In genomic region chrX:164027607-164028289, GRCm38 (mm10) we compare ENCODE assay signal across 8 mouse cellular contexts. TPM values are rescaled to one million over a fixed set of nuclear protein-coding genes. Genes with fewer than 3 reads are reported as not detected.
A peak's percentile ranks its signal among the peaks of the same experiment; 100 is the strongest.
DNase-seq lines count a peak whose midpoint lies in the region; ATAC-seq and TF ChIP-seq lines count a peak whose summit lies in the region.

Car5b (minus strand) TSS chrX:164027997.

- intact Hi-C loops in left cerebral cortex, adult 2 months (cut with DNase I) = no loop called here

- H3K9ac ChIP-seq in hindbrain, postnatal 0 days (replicated peaks; ENCODE audit: low read length) = no peak within 1 kb of the TSS

- H3K4me3 ChIP-seq in hindbrain, postnatal 0 days (ENCODE audit: low read length) = peak within 1 kb of the TSS; percentile 28
- H3K4me3 ChIP-seq in left cerebral cortex, adult 2 months = peak within 1 kb of the TSS; percentile 13; the same call in 1 of the 2 replicates
- H3K4me3 ChIP-seq in macrophage (ENCODE audit: inconsistent target) = peak within 1 kb of the TSS; percentile 36

- ATAC-seq in hindbrain, postnatal 0 days = peak; percentile 93

- peak; percentile 99 for DNase-seq in adipocyte (ENCODE audit: low spot score)
- DNase-seq in embryo, embryonic 10 days (ENCODE audit: low spot score) = peak; percentile 95
- DNase-seq in gastrocnemius, adult 8-10 months (ENCODE audit: low spot score in 2 of 2) = peak; percentile 84 to 93
- peak; percentile 79 for DNase-seq in hindbrain, postnatal 0 days (ENCODE audit: low spot score)
- DNase-seq in left cerebral cortex, adult 2 months (ENCODE audit: extremely low spot score in 1 of 2, low spot score in 2 of 2) = peak; percentile 45 to 46
- DNase-seq in right cerebral cortex, adult 18-20 months = peak; percentile 54
- peak; percentile 51 for DNase-seq in urinary bladder, adult 2 months (ENCODE audit: low spot score)

- H3K36me3 ChIP-seq in hindbrain, postnatal 0 days (ENCODE audit: insufficient read depth, low read length) = no peaks in the 10 kb centered on the region
- no peaks in the 10 kb centered on the region for H3K36me3 ChIP-seq in macrophage (ENCODE audit: inconsistent target)

- H3K79me2 ChIP-seq in macrophage (ENCODE audit: inconsistent target) = no peaks in the 10 kb centered on the region

- H3K9me3 ChIP-seq in hindbrain, postnatal 0 days (ENCODE audit: low read length) = no peaks in the 10 kb centered on the region

- H3K27ac ChIP-seq in hindbrain, postnatal 0 days = no peak within 1 kb of the TSS
- H3K27ac ChIP-seq in left cerebral cortex, adult 2 months = no peak within 1 kb of the TSS
- no peak within 1 kb of the TSS for H3K27ac ChIP-seq in macrophage

- H3K4me1 ChIP-seq in hindbrain, postnatal 0 days (ENCODE audit: insufficient read depth, low read length) = no peaks in the 10 kb centered on the region

- WGBS in hindbrain, postnatal 0 days = 26% methylated on average over 22 of the region's 22 CpGs
- WGBS in macrophage (ENCODE audit: missing documents) = 15% methylated on average over 20 of the region's 22 CpGs

- H3K27me3 ChIP-seq in hindbrain, postnatal 0 days (ENCODE audit: insufficient read depth, low read length) = no peaks in the 10 kb centered on the region

- peak within 1 kb of the TSS; percentile 54 for H3K4me2 ChIP-seq in hindbrain, postnatal 0 days (ENCODE audit: low read depth, low read length)

- TF ChIP-seq CTCF in hindbrain, postnatal 0 days (IDR thresholded peaks at IDR 0.05; ENCODE audit: low read depth) = no peak
- no peak for TF ChIP-seq CTCF in left cerebral cortex, adult 2 months (IDR thresholded peaks at IDR 0.05)

RNA-seq across cellular contexts. Expression of gene Car5b, which starts in this region (rescaled TPM):
- 1 to 10 TPM in 2 of 4 experiments, under 1 TPM in 2; 0.41 to 2.0 (median 1.2) TPM for total RNA-seq in gastrocnemius, adult 8-10 months (2022)
- 4.8 and 5.3 TPM in 2 replicates for total RNA-seq in hindbrain, postnatal 0 days (2014; rRNA removed)
- polyA plus RNA-seq in hindbrain, postnatal 0 days (2015; fragmentation: Nextera tagmentation; extraction: Ambion mirVana) = 1.8 and 1.9 TPM in 2 replicates
- 1 to 10 TPM; 2.2 to 3.0 TPM for total RNA-seq in left cerebral cortex, adult 2 months (2021)
- 1 to 10 TPM in 9 of 26 experiments, under 1 TPM in 17; 0.27 to 2.6 (median 0.80) TPM for total RNA-seq in macrophage (2018; cell fraction: chromatin; rRNA removed)
- 1 to 10 TPM in 3 of 26 experiments, under 1 TPM in 23; 0.51 to 1.1 (median 0.78) TPM for total RNA-seq in macrophage (2018; cell fraction: cytosol; rRNA removed)
- 1 to 10 TPM in 9 of 26 experiments, under 1 TPM in 17; 0.34 to 2.2 (median 0.79) TPM for total RNA-seq in macrophage (2018; cell fraction: nucleus; rRNA removed)
- polyA plus RNA-seq in macrophage (2018) = 0.48 to 1.1 TPM (median 0.67 TPM) in 3 replicates
- polyA plus RNA-seq in urinary bladder, adult 2 months (2012; rRNA removed) = 9.5 and 10.1 TPM in 2 replicates

Comparison
In these comparisons a context has a peak if more than half of its experiments do, and no peak if none do; other contexts are left out.
1. DNase-seq: peak in every context shown above with its lines; median percentile 99 in adipocyte; 95 in embryo, embryonic 10 days; 88 in gastrocnemius, adult 8-10 months; 79 in hindbrain, postnatal 0 days; 54 in right cerebral cortex, adult 18-20 months; 51 in urinary bladder, adult 2 months; 46 in left cerebral cortex, adult 2 months.